Mouse (Mus musculus) heart, embryonic 14.5 days (tissue): Measurements from ENCODE around the gene Tnfrsf1a. TPM values are rescaled to one million over a fixed set of nuclear protein-coding genes. Genes with fewer than 3 reads are reported as not detected.

Experiments used
- polyA plus RNA-seq: library from polyadenylated mRNA; unstranded; fragments of >200 nt; fragmentation: Nextera tagmentation; extraction: Ambion mirVana; gene quantifications from 2 replicates; pipeline ENCODE4 v1.2.1, GENCODE M21; 2014

Tnfrsf1a gene
- polyA plus RNA-seq, 1 experiment from 2014 or later, result 43.5 TPM

Other genes with a start within 250 kb of the Tnfrsf1a start
- gene Nop2, start 217.5 kb upstream of the Tnfrsf1a start, polyA plus RNA-seq, result 35.3 and 36.6 TPM in 2 replicates
- 8.7 and 9.7 TPM in 2 replicates for gene Iffo1, start 204.1 kb upstream of the Tnfrsf1a start, polyA plus RNA-seq
- gene Gapdh, start 182.9 kb upstream of the Tnfrsf1a start, polyA plus RNA-seq, result 4,765 and 5,242 TPM in 2 replicates
- 66.0 and 67.5 TPM in 2 replicates for gene Ncapd2, start 157.7 kb upstream of the Tnfrsf1a start, polyA plus RNA-seq
- 261 and 264 TPM in 2 replicates for gene Mrpl51, start 157.6 kb upstream of the Tnfrsf1a start, polyA plus RNA-seq
- 2.6 and 2.7 TPM in 2 replicates for gene Vamp1, start 133.8 kb upstream of the Tnfrsf1a start, polyA plus RNA-seq
- 4.0 and 4.4 TPM in 2 replicates for gene Tapbpl, start 117.5 kb upstream of the Tnfrsf1a start, polyA plus RNA-seq
- gene Cd27, start 112.4 kb upstream of the Tnfrsf1a start, polyA plus RNA-seq, result 2.5 and 3.2 TPM in 2 replicates
- gene Tuba3a, start 63.3 kb upstream of the Tnfrsf1a start, polyA plus RNA-seq, result not detected in 2 replicates
- gene Ltbr, start 35.5 kb upstream of the Tnfrsf1a start, polyA plus RNA-seq, result 38.5 and 41.5 TPM in 2 replicates
- 0.65 and 1.00 TPM in 2 replicates for gene Scnn1a, start 28.7 kb upstream of the Tnfrsf1a start, polyA plus RNA-seq
- gene Plekhg6, start 31.4 kb downstream of the Tnfrsf1a start, polyA plus RNA-seq, result 0.05 TPM in 1 of 2 replicates, not detected in the other
- 88.8 and 91.8 TPM in 2 replicates for gene Cd9, start 145.4 kb downstream of the Tnfrsf1a start, polyA plus RNA-seq
- 22.5 and 27.9 TPM in 2 replicates for gene Vwf, start 197.4 kb downstream of the Tnfrsf1a start, polyA plus RNA-seq